Mouse (Mus musculus) thymus, adult 2 months (tissue): Measurements from ENCODE around the gene Fam83e. TPM values are rescaled to one million over a fixed set of nuclear protein-coding genes. Genes with fewer than 3 reads are reported as not detected.

Experiments used
- DNase-seq: peaks from one replicate; pipeline ENCODE4 v3.0.0; 2021
- H3K27ac ChIP-seq: fragments of 200-500 bp; 2 replicates; pipeline ENCODE4 v1.5.1; 2012; ENCODE audit warnings: low read length, control low read depth; ENCODE audit not compliant: control insufficient read depth, insufficient read depth
- H3K27me3 ChIP-seq: fragments of 200-500 bp; 2 replicates; pipeline ENCODE4 v1.6.1; 2012; ENCODE audit warnings: mild to moderate bottlenecking, low read length, moderate library complexity, mixed read lengths; ENCODE audit not compliant: control insufficient read depth, insufficient read depth
- H3K36me3 ChIP-seq: fragments of 200-500 bp; 2 replicates; pipeline ENCODE4 v1.6.1; 2012; ENCODE audit warnings: mild to moderate bottlenecking, low read length, moderate library complexity; ENCODE audit not compliant: control insufficient read depth, insufficient read depth
- H3K4me1 ChIP-seq: fragments of 200-500 bp; replicated peaks from 2 replicates; pipeline ENCODE4 v1.6.1; 2012; ENCODE audit warnings: low read length; ENCODE audit not compliant: control insufficient read depth, insufficient read depth
- H3K4me3 ChIP-seq: fragments of 200-500 bp; 2 replicates; pipeline ENCODE4 v1.5.1; 2012; ENCODE audit warnings: mild to moderate bottlenecking, low read length, control low read depth, moderate library complexity; ENCODE audit not compliant: control insufficient read depth, insufficient read depth
- CTCF ChIP-seq: fragments of 200-500 bp; IDR thresholded peaks from 2 replicates; pipeline ENCODE4 v1.5.1; 2012; ENCODE audit warnings: mild to moderate bottlenecking, control low read depth, low read length, moderate library complexity, borderline replicate concordance; ENCODE audit not compliant: control insufficient read depth, poor library complexity, insufficient read depth; ENCODE audit errors: extremely low read depth
- POLR2A ChIP-seq: fragments of 200-500 bp; IDR thresholded peaks from 2 replicates; pipeline ENCODE4 v1.6.1; 2012; ENCODE audit warnings: mild to moderate bottlenecking, low read length, control low read depth, moderate library complexity; ENCODE audit not compliant: control insufficient read depth, poor library complexity, insufficient read depth; ENCODE audit errors: extremely low read depth
- WGBS: fragments of 180-500 bp; shearing (Covaris S2); methylation state at CpG from one replicate; pipeline ENCODE4 v1.1.7; 2018; 5-methylcytosine and 5-hydroxymethylcytosine counted together
- polyA plus RNA-seq: library from polyadenylated mRNA; depleted of rRNA; stranded (reverse); fragments of >200 nt; gene quantifications from 2 replicates; pipeline ENCODE4 v1.2.3, GENCODE M21; 2012

Gene Fam83e
- polyA plus RNA-seq, 1 experiment: 1.7 TPM

DNA sequence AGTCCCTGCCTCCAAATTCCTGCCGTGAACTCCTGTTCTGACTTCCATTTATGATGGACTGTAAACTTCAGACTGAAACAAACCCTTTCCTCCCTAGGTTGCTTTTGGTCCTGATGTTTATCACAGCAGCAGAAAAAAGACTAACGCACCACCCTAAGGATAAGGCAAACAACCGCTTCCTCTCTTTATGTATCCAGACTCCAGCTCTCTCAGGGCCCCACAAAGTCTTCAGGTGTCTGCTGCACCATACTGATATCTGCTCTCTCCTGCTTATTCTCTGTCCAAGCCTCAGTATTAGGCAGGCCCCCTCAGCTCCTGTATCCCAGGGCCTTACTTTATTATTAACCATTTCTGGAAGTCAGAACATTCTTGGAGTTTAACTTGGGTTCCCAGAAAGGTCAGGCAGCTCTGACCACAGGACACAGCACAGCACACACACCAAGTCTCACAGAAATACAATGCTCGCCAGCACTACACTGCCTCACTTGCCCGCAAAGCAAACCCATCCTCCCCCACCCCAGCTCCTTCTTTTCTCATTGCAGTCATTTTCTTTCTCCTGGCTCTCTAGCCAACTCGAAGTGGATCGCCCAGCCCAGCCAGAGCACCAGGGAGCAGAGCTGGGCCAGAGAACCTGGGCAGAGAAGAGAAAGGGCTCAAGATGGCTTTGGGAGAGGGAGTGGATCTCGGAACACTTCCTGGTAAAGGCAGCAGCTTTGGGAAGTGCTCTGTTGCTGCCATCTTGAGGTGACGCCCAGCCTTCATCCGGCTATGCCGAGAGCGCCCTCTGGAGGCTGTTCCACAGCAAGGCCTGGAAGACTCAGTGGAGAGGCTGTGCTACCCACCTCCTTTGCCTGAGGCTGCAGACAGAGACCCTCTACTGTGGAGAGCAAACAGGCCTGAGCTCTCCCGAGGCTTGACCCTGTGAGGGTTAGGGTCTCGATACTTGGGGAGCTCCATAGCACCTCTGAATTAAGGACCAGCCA lies 38.6 kb upstream of the Fam83e start:
- Histone ChIP-seq H3K27ac (no peak overlapping the region), H3K27me3 (no peaks in the 10 kb centered on the region), H3K36me3 (no peaks in the 10 kb centered on the region), H3K4me1 (peaks cover 32% of the 10 kb centered on the region), H3K4me3 (no peak overlapping the region)
- 0 out of 2 replicates have a peak, but pooled peaks have one; percentile 13 for TF ChIP-seq POLR2A
- peak; percentile 92 for TF ChIP-seq CTCF
- peak; percentile 81 for DNase-seq
- 49% methylated on average over 14 of the region's 14 CpGs for WGBS

DNA sequence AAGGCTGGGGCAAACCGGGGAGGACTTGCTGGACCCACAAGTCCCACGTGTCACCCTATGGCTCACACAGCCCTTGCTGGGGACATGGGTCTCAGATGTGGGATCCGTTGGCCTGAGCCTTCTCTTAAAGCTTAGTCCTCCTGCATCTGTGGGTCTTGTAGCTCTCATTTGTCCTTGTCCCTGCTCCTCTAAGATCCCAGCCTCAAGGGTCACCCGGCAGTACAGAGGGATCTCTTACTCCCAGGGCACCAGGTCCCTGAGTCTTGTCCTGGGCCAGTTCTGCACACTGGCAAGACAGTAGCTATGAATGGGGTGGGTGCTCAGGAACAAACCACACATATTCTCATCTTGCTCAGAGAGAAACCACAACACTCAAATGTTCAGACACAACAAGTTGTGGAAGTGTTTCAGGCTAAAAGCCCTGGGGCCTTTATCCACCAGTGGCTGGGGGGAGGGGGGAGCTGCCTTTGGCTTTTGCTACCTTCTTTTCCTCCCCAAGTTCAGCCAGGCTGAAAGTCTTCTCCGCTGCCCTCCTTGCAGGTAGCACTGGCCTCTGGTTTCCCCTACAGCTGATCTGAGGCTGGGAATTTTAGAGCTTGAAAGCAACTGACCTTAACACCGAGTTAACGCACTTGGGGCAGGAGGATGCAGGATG lies 37.5 kb upstream of the Fam83e start, which contains the start of gene Ntn5:
TSS of gene Ntn5 (plus strand) at position 627 of the 655 bp plus-strand sequence.
- Histone ChIP-seq H3K27ac (no peak within 1 kb of the TSS), H3K4me1 (peaks cover 32% of the 10 kb centered on the region), H3K27me3 (no peaks in the 10 kb centered on the region), H3K4me3 (no peak within 1 kb of the TSS), H3K36me3 (no peaks in the 10 kb centered on the region)
- 76% methylated on average over 7 of the region's 7 CpGs for WGBS
- TF ChIP-seq CTCF (no peak), POLR2A (no peak)
- peak; percentile 24 for DNase-seq

DNA sequence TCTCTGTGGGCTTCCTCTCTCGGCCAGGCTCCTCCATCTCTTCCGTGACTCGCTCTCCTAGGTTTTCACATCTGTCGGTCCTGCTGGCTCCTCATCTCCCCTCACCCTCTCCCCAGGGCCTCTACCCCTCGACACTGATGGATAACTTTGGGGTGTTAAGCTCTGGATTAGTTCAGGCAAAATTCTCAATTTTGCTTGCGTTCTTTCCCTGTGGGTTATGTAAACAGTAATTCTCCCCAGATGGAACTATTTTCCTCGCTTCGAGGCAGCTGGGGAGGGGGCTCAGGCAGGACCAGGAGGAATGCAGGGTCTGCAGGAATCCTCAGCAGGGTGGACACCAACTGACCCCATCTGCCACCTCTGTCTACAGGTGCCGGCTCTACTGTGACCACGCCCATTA lies 35.2 kb upstream of the Fam83e start:
- DNase-seq: no peak
- no peak for TF ChIP-seq CTCF
- TF ChIP-seq POLR2A: no peak
- no peaks in the 10 kb centered on the region for H3K36me3 ChIP-seq
- no peak overlapping the region for H3K4me3 ChIP-seq
- 92% methylated on average over 10 of the region's 10 CpGs for WGBS
- no peak overlapping the region for H3K27ac ChIP-seq
- peaks cover 30% of the 10 kb centered on the region for H3K4me1 ChIP-seq
- no peaks in the 10 kb centered on the region for H3K27me3 ChIP-seq

DNA sequence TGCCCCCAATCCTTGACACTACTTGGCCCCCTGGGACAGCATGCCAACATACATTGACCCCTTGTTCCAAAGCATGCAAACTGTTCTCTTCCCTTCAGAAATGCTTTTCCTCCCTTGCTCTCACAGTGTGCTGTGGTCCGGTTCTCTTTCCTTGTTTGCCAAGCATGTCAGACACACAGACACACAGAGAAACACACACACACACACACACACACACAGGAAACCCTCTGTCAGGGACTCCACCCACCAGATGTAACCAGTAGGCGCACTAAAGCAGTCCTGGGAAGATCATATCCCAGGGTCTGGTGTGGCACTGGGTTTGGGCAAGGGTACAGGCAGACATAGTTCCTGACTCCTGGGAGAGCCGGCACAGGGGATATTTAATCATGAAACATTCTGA lies 34.2 kb upstream of the Fam83e start:
- no peak for DNase-seq
- H3K27ac ChIP-seq: no peak overlapping the region
- peaks cover 21% of the 10 kb centered on the region for H3K4me1 ChIP-seq
- TF ChIP-seq CTCF: no peak
- TF ChIP-seq POLR2A: no peak
- WGBS: 57% methylated on average over 3 of the region's 3 CpGs
- H3K27me3 ChIP-seq: no peaks in the 10 kb centered on the region
- no peak overlapping the region for H3K4me3 ChIP-seq
- no peaks in the 10 kb centered on the region for H3K36me3 ChIP-seq

DNA sequence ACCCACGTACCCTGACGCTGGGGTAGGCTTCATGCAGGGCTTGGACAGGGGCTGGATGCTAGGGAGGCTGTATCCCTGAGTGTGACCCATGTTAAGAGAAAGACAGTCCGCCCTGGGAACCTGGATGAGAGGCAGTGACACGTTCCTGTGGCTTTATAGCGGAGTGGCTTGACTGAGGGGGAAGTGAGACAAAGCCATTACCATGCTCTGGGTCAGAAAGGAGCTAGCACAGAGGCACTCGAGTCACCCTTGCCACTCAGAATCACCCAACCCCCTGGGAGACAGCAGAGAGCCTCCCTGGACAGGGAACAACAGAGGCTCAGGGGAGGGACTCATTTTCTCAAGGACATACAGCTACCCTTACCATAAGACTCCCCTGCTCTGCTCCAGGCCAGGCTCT lies 31.9 kb upstream of the Fam83e start:
- H3K36me3 ChIP-seq: no peaks in the 10 kb centered on the region
- DNase-seq: no peak
- 66% methylated on average over 6 of the region's 6 CpGs for WGBS
- no peak for TF ChIP-seq CTCF
- TF ChIP-seq POLR2A: no peak
- no peak overlapping the region for H3K4me3 ChIP-seq
- H3K27me3 ChIP-seq: no peaks in the 10 kb centered on the region
- H3K27ac ChIP-seq: no peak overlapping the region
- peaks cover 3% of the 10 kb centered on the region; the same call in 1 of the 2 replicates for H3K4me1 ChIP-seq

DNA sequence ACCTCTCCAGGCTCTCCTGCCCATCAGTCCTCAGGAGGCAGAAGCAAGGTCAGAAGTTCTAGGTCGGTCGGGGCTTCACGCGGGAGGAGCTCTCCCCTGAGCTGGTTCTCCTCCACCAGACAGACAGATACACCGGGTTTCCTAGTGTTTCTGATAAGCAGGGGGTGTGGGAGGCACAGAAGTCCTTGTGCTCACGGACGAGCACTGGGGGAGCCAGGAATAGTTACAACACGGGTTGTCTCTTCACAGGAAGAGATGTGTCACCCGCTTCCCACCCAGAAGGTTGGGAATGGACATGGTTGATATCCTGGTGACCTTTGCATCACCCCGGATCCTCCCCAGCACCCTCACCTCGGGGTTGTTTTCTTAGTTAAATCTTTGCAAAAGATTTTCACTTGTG lies 31.2 kb upstream of the Fam83e start:
- Histone ChIP-seq H3K27me3 (no peaks in the 10 kb centered on the region), H3K4me3 (no peak overlapping the region), H3K27ac (no peak overlapping the region), H3K4me1 (0 out of 2 replicates have a peak, but pooled peaks cover under 1% of the 10 kb centered on the region), H3K36me3 (no peaks in the 10 kb centered on the region)
- 92% methylated on average over 11 of the region's 11 CpGs for WGBS
- no peak for TF ChIP-seq CTCF
- no peak for TF ChIP-seq POLR2A
- no peak for DNase-seq
